Mouse (Mus musculus) adrenal gland, adult 18-20 months (tissue): Measurements from ENCODE around the gene Cd276. TPM values are rescaled to one million over a fixed set of nuclear protein-coding genes. Genes with fewer than 3 reads are reported as not detected.

Experiments used
- DNase-seq, 2 experiments: peaks; one replicate each; pipeline ENCODE4 v3.0.0; 2021 to 2022; ENCODE audit warnings: low spot score in 2 of 2
- total RNA-seq, 2 experiments: library from RNA; stranded (reverse); gene quantifications; 1 replicate in 1 of 2; 2 replicates in 1 of 2; pipeline ENCODE4 v1.2.3; 2021

Gene Cd276
- total RNA-seq, 2 experiments from 2014 or later = 7.0 to 8.1 TPM

DNA sequence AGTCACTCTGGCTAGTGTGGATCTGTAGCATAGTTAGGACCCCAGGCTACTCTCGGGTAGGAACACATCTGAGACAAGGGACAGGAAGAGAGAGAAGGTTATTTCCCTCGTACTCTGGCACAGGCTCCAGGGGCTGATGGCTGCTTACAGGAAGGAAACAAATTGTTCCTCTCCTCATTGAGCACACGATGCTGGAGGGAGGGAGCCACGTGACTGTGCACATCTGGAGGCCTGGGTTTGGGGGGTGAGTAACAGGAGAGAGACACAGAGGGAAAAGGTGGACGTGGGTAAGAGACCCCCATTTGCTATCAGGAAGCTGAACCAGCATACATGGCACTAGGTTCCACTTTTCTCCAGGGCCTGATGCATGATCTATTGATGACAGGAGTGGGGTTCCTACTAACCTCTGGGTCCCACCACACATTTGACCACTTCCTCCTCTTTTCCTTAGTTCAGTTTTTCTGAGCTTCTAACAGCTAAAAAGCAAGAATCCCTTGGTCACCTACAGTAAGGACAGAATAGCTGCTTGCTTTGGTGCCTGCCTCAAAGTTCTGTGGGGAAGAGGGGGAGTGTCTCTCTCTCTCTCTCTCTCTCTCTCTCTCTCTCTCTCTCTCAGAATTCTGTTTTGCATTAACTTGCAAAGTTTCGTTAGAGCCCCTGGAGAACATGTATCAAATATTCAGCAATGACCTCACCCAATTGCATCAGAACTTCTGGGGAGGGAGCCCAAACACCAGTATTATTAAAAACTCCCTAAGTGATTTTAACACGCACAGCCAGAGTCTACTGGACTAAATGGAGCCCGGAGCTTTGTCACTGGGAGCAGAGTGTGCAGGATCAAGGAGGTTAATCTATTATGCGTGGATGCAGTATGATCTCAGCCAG lies 37.1 kb downstream of the Cd276 start:
- DNase-seq = no peak

DNA sequence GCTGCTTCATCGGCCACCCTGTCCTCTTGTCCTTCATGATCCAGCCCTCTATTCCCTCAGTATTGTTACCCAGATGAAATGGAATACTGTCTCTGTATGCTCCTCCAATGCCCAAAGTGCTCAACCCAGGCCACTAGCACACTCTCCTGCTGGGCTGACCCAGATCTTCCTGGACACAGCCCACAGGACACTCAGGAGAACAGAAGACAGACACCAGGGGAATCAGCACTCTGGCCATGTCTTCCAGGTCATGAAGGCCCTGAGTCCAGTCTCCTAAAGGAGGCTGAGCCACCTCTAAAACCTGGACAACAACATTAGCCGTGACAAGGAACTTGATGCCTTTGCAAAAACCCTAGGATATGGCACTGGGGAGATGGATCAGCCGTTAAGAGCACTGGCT lies 38.8 kb downstream of the Cd276 start:
- no peak for DNase-seq

DNA sequence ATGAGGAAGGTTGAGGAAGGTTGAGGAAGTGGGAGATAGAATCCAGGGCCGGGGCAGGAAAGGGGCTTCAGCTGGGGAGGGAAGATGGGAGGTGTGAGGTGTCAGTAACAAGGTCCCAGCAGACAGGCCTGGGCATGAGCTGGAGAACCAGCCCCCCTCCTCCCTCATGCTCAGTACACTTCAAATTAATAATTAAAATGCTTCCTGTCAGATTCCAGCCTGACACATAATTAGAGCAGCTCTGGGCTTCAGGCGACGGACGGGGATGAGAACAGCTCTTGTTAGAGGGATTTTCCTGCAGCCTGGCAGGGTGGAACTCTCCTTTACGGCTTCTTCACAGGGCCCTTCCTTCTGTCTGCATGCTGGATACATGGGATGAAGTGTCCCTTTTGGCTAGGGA lies 41.5 kb downstream of the Cd276 start:
- no peak for DNase-seq

DNA sequence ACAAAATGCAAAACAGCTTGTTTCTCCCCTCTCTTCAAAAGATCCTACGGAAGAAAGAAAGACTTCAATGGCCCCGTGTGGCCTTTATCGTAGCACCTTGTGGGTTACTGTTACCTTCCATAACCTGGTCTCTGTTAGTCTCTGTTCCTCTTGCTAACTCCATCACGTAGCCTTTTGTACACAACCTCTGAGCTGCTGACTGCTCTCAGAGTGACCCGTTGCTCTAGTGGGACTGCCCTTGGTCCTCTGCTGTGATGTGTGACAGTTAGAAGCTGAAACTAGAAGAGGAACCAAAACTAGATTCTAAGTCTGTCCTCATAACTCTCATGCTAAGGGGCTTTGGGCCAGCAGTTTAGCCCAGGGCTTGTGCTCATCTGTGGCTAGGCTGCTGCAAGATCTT lies 44.8 kb downstream of the Cd276 start:
- no peak for DNase-seq

DNA sequence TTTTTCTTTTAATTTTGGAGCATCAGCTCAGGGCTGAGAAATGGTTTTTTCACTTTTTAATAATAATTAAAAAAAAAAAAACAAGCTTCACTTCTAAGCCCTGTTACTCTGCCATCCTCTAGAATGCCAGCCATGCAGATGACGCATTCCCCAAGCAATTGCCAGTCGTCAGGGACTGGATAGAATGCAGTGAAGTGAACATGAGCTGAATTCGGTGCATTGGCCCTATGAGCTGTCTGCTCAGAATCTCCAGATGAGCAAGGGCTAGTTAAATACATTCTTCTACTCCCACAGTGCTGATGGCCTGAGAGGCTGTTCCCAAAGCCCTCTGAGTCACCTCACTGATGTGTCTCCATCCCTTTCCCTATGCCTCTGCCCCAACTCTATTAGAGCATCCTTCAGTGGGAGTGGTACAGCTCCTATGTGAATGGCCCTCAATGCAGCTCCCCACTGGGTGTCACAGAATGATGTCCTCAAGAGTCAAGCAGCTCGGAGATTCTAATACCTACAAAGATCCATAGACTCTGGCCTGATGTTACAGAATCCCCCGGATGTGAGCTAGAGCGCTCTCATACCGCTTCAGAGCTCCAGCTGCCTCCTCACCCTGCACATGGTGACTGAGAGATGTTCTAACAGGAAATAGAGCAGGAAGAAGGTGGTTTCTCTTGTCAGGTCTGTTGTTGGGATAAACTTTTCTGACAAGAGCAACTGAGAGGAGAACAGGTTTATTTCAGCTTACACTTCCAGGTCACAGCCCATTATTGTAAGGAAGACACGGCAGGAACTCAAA lies 47.8 kb downstream of the Cd276 start:
- no peak for DNase-seq

DNA sequence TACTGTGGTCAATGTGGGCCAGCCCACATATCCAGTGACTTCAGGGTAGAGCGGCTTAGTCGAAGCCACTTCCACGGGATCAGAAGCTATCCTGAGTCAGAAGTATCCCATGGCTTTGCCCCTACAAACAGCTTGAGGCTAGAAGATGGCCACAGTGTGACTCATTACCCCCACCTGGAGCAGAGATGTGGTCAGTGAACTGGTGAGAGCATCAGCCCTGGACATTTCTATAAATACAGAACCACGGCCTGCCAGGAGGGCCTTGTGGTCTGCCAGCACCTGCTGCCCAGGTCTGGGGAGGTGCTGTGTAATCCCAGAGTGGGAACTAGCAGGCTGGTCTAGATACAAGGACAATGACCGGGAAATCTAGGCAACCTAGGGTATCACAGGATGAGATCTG lies 54.3 kb downstream of the Cd276 start:
- DNase-seq = no peak

DNA sequence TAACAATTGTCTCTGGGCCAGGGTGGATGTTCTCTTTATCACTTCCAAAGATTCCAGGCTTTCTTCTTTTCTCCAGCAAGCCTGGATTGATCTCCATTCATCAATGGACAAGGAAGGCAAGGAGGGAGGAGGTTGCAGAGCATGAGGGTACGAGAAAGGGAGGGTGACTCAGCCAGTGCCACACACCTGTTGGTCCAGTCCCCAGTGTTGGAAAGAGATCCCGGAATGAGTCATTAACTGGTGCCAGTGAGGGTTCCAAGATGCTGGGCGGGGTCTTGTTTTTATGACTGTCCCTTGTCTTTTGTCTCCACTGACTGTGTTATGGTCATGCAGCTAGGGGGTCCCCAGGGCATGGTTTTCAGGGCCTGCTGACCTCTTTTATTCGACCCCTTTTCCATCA lies 57.3 kb downstream of the Cd276 start:
- no peak for DNase-seq

DNA sequence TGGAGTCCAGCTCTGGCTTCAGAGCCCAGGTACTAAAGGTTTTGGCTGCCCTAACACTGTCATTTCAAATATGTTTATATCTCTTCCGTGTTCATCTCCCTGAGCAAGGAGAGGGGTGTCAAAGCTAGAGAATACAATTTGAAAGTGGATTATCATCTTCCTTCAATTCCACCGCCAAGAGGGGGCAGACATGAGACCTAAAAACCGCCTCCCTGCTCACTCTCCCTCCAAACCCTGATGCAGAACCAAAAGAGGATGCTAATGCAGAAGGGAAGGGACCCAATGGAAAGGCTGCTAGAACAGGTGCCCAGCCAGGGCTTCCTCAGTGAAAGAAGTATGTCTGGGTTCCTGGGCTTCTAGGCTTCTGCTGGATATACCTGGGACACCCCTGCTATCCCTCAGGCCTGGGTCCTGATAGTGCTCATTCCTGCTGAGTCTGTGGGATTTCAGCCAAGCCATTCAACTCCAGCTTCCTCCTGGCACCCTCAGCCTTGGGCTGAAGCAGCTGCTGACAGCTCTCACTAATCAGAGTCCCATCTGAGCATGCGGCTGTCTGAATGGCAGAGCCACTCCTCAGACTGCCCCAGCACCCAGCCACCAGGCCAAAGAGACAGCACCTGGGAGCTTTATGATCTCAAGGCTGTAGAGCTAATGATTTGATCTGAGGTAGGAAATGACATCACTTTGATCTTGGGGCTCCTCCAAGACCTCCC lies 58.6 kb downstream of the Cd276 start:
- no peak for DNase-seq

DNA sequence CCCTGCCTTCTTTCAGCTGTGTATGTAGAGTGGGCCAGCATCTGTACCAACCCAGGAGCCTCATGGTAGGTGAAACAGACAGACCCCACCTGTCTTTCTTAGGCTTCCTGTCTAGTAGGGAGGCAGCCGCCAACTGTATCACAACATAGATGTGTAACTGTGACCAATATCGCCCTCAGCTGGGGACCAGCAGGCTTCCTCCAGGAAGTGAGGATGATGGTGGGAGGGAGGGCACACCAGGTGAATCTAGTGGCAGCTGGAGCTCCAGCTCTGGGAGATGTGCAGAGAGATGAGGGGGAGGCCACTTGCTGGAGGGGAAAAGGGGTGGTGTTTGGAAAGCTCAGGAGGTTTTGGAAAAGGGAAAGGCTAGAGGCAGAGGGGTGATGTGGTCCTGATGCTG lies 60.2 kb downstream of the Cd276 start:
- DNase-seq = no peak

DNA sequence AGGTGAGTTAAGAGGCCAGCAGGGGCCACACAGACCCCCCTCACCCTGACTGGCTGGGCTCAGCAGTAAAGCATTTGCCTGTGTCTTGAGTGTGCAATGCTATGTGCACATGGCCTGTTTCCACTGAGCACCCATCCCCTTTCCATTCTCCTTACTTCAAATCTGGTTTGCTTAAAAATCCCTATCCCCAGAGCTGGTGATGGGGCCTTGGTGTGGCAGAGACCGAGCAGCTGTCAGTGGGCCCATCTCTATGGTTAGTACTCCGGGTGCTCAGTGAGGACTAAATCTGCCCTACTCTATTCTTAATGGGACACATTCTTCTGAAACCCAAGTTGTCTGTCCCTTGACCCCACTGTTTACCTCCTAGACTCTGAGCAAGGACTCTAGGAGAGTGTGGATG lies 64.8 kb downstream of the Cd276 start:
- DNase-seq = no peak

DNA sequence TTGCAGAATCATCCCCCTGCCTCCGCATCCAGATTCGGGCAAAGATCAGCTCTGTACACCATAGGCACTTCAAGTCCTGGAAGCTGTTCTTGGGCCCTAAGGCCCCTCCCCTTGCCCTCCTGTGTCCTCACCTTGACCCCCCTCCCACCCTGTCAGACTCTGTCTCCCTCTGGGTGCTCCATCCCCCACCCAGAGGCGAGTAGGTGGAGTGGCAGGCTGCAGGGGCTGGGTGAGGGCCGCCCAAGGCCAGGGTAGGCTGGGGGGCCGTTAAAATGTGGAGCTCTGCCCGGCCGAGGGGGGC lies 65.4 kb downstream of the Cd276 start:
- no peak for DNase-seq

DNA sequence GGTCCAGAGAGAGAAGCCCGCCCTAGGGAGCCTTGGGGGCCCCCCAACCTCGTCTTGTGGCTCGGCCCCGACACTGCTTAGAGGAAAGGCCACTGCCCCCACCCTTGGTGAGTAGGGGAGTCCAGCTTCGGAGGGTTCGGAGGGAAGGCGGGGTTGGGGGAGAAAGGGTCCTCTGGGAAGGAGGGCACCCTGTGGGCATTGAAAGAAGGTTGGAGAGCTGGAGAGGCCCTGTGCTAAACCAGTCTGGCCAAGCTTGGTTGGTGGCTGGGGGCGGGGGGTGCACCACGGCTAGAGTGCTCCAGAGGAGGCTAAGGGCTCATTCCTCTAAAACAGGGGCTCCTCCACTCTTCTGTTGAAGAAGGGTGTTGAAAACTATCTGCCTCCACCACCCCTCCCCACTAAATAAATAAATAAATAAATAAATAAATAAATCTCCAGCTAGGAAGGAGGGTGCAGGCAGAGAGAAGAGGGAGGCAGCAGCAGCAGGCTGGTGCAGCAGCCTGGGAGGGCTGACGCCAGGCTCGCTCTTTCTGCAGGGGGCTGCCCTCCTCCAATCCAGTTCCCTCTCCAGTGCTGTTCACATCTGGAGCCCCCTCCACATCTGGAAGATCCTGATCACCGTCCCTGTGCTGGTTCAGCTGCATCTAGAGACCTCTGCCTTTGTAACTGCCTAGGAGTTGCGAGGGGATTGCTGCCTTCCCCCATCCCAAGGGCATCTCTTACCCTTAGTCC lies 65.9 kb downstream of the Cd276 start:
- no peak for DNase-seq

DNA sequence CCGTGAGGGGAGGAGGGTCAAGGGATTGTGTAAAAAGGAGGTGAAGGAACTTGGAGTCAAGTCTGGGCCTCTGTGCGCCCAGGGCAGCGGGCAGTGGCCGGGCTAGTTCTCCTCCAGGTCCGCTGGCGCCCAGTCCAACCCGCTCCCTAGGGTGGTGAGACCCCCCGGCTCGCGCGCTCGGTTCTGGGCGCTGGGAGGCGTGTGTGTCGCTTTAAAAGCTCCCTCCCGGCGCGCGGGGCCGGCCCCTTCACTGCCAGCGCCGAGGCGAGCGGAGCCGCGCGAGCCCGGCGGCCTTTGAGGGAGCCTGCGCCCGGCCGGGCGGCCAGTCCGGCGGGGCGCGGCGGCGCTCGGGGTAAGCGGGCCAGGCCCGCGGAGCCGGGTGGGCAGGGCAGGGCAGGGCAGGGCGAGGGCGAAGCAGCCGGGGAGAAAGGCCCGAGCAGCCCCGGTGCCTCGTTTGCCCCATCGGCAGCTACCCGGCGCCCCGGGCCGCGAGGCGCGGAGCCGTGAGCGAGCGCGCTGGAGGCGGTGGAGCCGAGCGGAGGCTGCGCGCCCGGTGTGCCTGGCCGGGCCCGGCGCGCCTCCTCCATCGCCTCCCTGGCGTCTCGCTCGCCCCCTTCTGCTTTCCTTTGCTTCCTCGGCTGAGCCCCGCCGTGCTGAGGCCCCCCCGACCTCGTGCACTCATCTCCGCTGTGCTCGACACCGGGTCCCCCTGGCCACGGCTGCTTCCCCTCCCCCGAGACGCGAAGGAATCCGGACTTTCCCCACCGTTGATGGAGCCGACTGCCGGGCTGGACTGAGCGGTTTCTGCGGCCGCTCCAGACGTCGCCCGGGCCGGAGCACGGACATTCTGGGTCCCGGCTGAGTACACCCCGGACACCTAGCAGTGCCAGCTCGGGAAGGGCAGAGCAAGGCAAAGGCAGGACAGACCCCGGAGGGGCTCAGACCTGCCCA lies 67.1 kb downstream of the Cd276 start, which contains the start of gene Insyn1:
TSS of gene Insyn1 (plus strand) at position 753 of the 951 bp plus-strand sequence.
- DNase-seq = peak; percentile 57 to 62

DNA sequence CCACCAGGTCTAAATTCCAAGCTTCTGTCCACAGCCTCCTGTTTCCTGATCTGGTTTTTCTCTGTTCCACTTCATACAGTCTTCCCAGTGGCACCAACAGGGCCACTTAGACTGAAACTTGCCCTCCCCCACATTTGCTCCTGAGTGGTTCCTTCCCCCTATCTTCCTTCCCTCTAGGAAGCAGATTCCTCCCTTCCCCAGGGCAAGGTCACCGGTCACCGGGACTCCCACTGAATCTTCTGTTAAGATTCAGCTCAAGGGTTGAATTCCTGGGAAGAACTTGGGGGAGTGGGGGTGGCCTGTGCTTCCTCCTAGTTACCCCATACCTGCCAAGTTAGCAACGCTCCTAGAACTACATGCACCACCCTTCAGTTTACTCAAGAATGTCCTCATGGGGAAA lies 68.2 kb downstream of the Cd276 start:
- no peak for DNase-seq

Other genes starting within 250 kb of the Cd276 start
- 10 to 100 TPM; 19.9 to 28.1 TPM for gene Loxl1, start 242.3 kb downstream of the Cd276 start, total RNA-seq
- gene Tbc1d21, start 185.0 kb downstream of the Cd276 start, total RNA-seq = not detected
- gene Insyn1, start 66.8 kb downstream of the Cd276 start, total RNA-seq = 10 to 100 TPM; 10.6 to 12.0 TPM
- gene Nptn, start 26.8 kb upstream of the Cd276 start, total RNA-seq = 100 to 1,000 TPM; 154 to 157 TPM
- 1 to 10 TPM in 1 of 2 experiments, not detected in 1; 2.9 TPM for gene Rec114, start 188.5 kb upstream of the Cd276 start, total RNA-seq